9 mouse cellular contexts compared by ENCODE assay signal in genomic region chr4:137488571-137489303, GRCm38 (mm10). TPM values are rescaled to one million over a fixed set of nuclear protein-coding genes. Genes with fewer than 3 reads are reported as not detected.
DNase-seq lines count a peak whose midpoint lies in the region; ATAC-seq and TF ChIP-seq lines count a peak whose summit lies in the region.
"Had no signal": no experiment of that assay in that cellular context is flagged by ENCODE, and none has a peak within 500 bp of the region (broad histone marks: within the 10 kb centered on the region; RNA-seq: fewer than 3 reads in every experiment).

No protein-coding gene starts in this region.

- 6% methylated on average over 12 of the region's 12 CpGs for WGBS in heart, adult 2 months
- 31% methylated on average over 12 of the region's 12 CpGs for WGBS in kidney, adult 2 months
- WGBS in midbrain, embryonic 13.5 days: 8% methylated on average over 12 of the region's 12 CpGs

- H3K9ac ChIP-seq in heart, adult 2 months (ENCODE audit: low read depth, low read length): peak overlapping the region; percentile 56
- no peak overlapping the region for H3K9ac ChIP-seq in midbrain, embryonic 13.5 days (replicated peaks)

- no peak overlapping the region for H3K4me2 ChIP-seq in midbrain, embryonic 13.5 days (replicated peaks)

- H3K79me2 ChIP-seq in heart, adult 2 months (replicated peaks; ENCODE audit: control insufficient read depth, insufficient read depth, low read length): no peaks in the 10 kb centered on the region; the same call in 1 of the 2 replicates

- intact Hi-C loops in heart, adult 2 months (cut with DNase I): loop anchor here (1.0 to 5.0 kb wide), 3 partner anchors 9 to 41 kb away; no protein-coding TSS in a partner anchor

- peak; percentile 43; the same call in 1 of the 2 replicates for ATAC-seq in midbrain, embryonic 13.5 days

- peaks cover 17% of the 10 kb centered on the region for H3K36me3 ChIP-seq in heart, adult 2 months (ENCODE audit: control insufficient read depth, insufficient read depth, low read length)
- H3K36me3 ChIP-seq in kidney, adult 2 months (ENCODE audit: control insufficient read depth, insufficient read depth, low read length): no peaks in the 10 kb centered on the region
- H3K36me3 ChIP-seq in midbrain, embryonic 13.5 days: no peaks in the 10 kb centered on the region

- peak; percentile 67 for DNase-seq in kidney, adult 11 months
- DNase-seq in kidney, adult 18-20 months: no peak
- DNase-seq in heart, adult 2 months: peak; percentile 83 to 89
- peak; percentile 79 for DNase-seq in kidney, adult 2 months
- no peak for DNase-seq in left cerebral cortex, adult 8-10 months (ENCODE audit: low spot score in 2 of 2)
- DNase-seq in frontal cortex, postnatal 25 days (ENCODE audit: low spot score in 2 of 2): no peak

- H3K27ac ChIP-seq in brown adipose tissue, adult 24 weeks (replicated peaks; ENCODE audit: low read depth, low read length): peak overlapping the region; percentile 97
- H3K27ac ChIP-seq in heart, adult 2 months: peak overlapping the region; percentile 95
- H3K27ac ChIP-seq in kidney, adult 2 months (ENCODE audit: insufficient read depth, low read depth, low read length): peak overlapping the region; percentile 70
- H3K27ac ChIP-seq in midbrain, embryonic 13.5 days: peak overlapping the region; percentile 41; the same call in 1 of the 2 replicates

- no peak; the same call in 1 of the 2 replicates for TF ChIP-seq POLR2A in heart, adult 2 months (IDR thresholded peaks at IDR 0.05; ENCODE audit: insufficient read depth, low read depth, low read length)
- no peak for TF ChIP-seq POLR2A in kidney, adult 2 months (IDR thresholded peaks at IDR 0.05; ENCODE audit: low read depth, low read length)

- TF ChIP-seq EP300 in heart, adult 2 months (IDR thresholded peaks at IDR 0.05; ENCODE audit: insufficient read depth, low read depth, low read length): peak; percentile 91; the same call in 1 of the 2 replicates

- no peaks in the 10 kb centered on the region for H3K9me3 ChIP-seq in midbrain, embryonic 13.5 days

- H3K4me3 ChIP-seq in brown adipose tissue, adult 24 weeks (ENCODE audit: insufficient read depth, low read depth, low read length): peak overlapping the region; percentile 16
- peak overlapping the region; percentile 35 for H3K4me3 ChIP-seq in heart, adult 2 months
- H3K4me3 ChIP-seq in kidney, adult 2 months (ENCODE audit: insufficient read depth, low read depth, low read length): no peak overlapping the region
- H3K4me3 ChIP-seq in midbrain, embryonic 13.5 days (replicated peaks): no peak overlapping the region

- peak; percentile 85 for TF ChIP-seq CTCF in heart, adult 2 months (IDR thresholded peaks at IDR 0.05)
- TF ChIP-seq CTCF in kidney, adult 2 months (conservative IDR thresholded peaks at IDR 0.05; ENCODE audit: insufficient read depth, insufficient read length, low read depth, low read length): peak; percentile 35; the same call in 1 of the 2 replicates

- no peaks in the 10 kb centered on the region for H3K27me3 ChIP-seq in heart, adult 2 months (ENCODE audit: control insufficient read depth, insufficient read depth, low read length)
- H3K27me3 ChIP-seq in kidney, adult 2 months (replicated peaks; ENCODE audit: control insufficient read depth, insufficient read depth, low read length): no peaks in the 10 kb centered on the region
- 0 out of 2 replicates have a peak, but pooled peaks cover 5% of the 10 kb centered on the region for H3K27me3 ChIP-seq in midbrain, embryonic 13.5 days

- peaks cover 70% of the 10 kb centered on the region for H3K4me1 ChIP-seq in brown adipose tissue, adult 24 weeks (ENCODE audit: control insufficient read depth, insufficient read depth, insufficient read length, low read length)
- H3K4me1 ChIP-seq in heart, adult 2 months (ENCODE audit: control insufficient read depth, insufficient read depth, low read length): peaks cover 65% of the 10 kb centered on the region
- H3K4me1 ChIP-seq in kidney, adult 2 months (ENCODE audit: control insufficient read depth, insufficient read depth, low read length): peaks cover 29% of the 10 kb centered on the region
- H3K4me1 ChIP-seq in midbrain, embryonic 13.5 days (replicated peaks): peaks cover 55% of the 10 kb centered on the region

RNA-seq across cellular contexts. Expression of gene Hspg2, which starts 20.2 kb away (rescaled TPM):
- 32.5 and 49.7 TPM in 2 replicates for polyA plus RNA-seq in brown adipose tissue, adult 24 weeks (2012; ENCODE audit: insufficient read depth, insufficient read length, missing spikeins)
- total RNA-seq in heart, adult 2 months (2021): 100 to 1,000 TPM; 174 to 190 TPM
- polyA plus RNA-seq in heart, adult 2 months (2012; rRNA removed): 86.7 and 114 TPM in 2 replicates
- 29.7 and 34.7 TPM in 2 replicates for polyA plus RNA-seq in kidney, adult 2 months (2012; rRNA removed)
- 4.2 and 5.0 TPM in 2 replicates for polyA plus RNA-seq in midbrain, embryonic 13.5 days (2015; fragmentation: Nextera tagmentation; extraction: Ambion mirVana)
- total RNA-seq in left cerebral cortex, adult 8-10 months (2022): 1 to 10 TPM; 4.1 to 6.4 (median 6.0) TPM

RNA-seq across cellular contexts. Expression of gene 1700013G24Rik, which starts 35.7 kb away (rescaled TPM):
- not detected in 2 replicates for polyA plus RNA-seq in brown adipose tissue, adult 24 weeks (2012; ENCODE audit: insufficient read depth, insufficient read length, missing spikeins)
- not detected for total RNA-seq in heart, adult 2 months (2021)
- 0.38 and 0.57 TPM in 2 replicates for polyA plus RNA-seq in heart, adult 2 months (2012; rRNA removed)
- polyA plus RNA-seq in kidney, adult 2 months (2012; rRNA removed): 0.22 and 0.46 TPM in 2 replicates
- not detected in 2 replicates for polyA plus RNA-seq in midbrain, embryonic 13.5 days (2015; fragmentation: Nextera tagmentation; extraction: Ambion mirVana)
- total RNA-seq in left cerebral cortex, adult 8-10 months (2022): not detected
- polyA plus RNA-seq: liver, embryonic 16.5 days had no signal

RNA-seq across cellular contexts. Expression of gene Cela3b, which starts 58.4 kb away (rescaled TPM):
- polyA plus RNA-seq in brown adipose tissue, adult 24 weeks (2012; ENCODE audit: insufficient read depth, insufficient read length, missing spikeins): not detected in 2 replicates
- total RNA-seq in heart, adult 2 months (2021): not detected
- 0.32 TPM in 1 of 2 replicates, not detected in the other for polyA plus RNA-seq in heart, adult 2 months (2012; rRNA removed)
- polyA plus RNA-seq in kidney, adult 2 months (2012; rRNA removed): not detected in 2 replicates
- polyA plus RNA-seq in midbrain, embryonic 13.5 days (2015; fragmentation: Nextera tagmentation; extraction: Ambion mirVana): not detected in 2 replicates
- not detected for total RNA-seq in left cerebral cortex, adult 8-10 months (2022)

Comparison
In these comparisons a context has a peak if more than half of its experiments do, and no peak if none do; other contexts are left out.
1. DNase-seq: peak in kidney, adult 11 months (single experiment), heart, adult 2 months (2 of 2) and kidney, adult 2 months (single experiment); none in kidney, adult 18-20 months (single experiment), left cerebral cortex, adult 8-10 months (0 of 2) and frontal cortex, postnatal 25 days (0 of 2).
2. H3K27ac ChIP-seq: peak in every context shown above with its lines; median percentile 97 in brown adipose tissue, adult 24 weeks; 95 in heart, adult 2 months; 70 in kidney, adult 2 months; 41 in midbrain, embryonic 13.5 days.
3. H3K4me3 ChIP-seq: peak in brown adipose tissue, adult 24 weeks (single experiment) and heart, adult 2 months (single experiment); none in kidney, adult 2 months (single experiment) and midbrain, embryonic 13.5 days (single experiment).